Mouse (Mus musculus) kidney, postnatal 4 days (tissue): ENCODE results near the gene Pfas.
A peak's percentile ranks its signal among the peaks of the same experiment; 100 is the strongest.
"Not testable (repeated sequence)": the region's sequence is repeated elsewhere in the genome, so short reads cannot be mapped to it uniquely, and the experiment has no call there.

Experiments
- DNase-seq, 2 experiments: peaks; one replicate each; pipeline ENCODE4 v3.0.0; 2021; ENCODE audit warnings: mixed read lengths in 2 of 2

The Pfas gene

GRCm38 (mm10) chr11:68939451-68940304, 68.6 kb downstream of the Pfas start:
- peak; percentile 83 to 90 for DNase-seq

DNA sequence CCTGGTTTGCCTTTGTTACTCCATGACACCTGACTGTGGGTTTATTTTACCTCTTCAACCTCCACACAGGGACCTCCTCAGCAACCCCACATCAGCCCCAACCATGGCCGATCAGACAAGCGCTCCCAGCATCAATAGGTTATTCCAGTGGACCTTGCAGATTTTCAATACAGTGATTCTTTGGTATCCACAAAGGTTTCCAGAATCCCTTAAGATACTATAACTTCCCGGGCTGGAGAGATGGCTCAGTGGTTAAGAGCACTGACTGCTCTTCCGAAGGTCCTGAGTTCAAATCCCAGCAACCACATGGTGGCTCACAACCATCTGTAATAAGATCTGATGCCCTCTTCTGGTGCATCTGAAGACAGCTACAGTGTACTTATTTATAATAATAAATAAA, 71.3 kb downstream of the Pfas start:
- DNase-seq, result not testable (repeated sequence)
